Mouse (Mus musculus) liver, adult 2 months (tissue): ENCODE results near the gene Csdc2.

Experiments used
- CTCF ChIP-seq: fragments of 200-500 bp; IDR thresholded peaks from 2 replicates; pipeline ENCODE4 v1.5.1; 2011; ENCODE audit warnings: low read depth, low read length, control low read depth
- POLR2A ChIP-seq: fragments of 200-500 bp; IDR thresholded peaks from 2 replicates; pipeline ENCODE4 v1.6.1; 2011; ENCODE audit warnings: low read length, control low read depth; ENCODE audit not compliant: insufficient read depth; ENCODE audit errors: extremely low read depth

DNA sequence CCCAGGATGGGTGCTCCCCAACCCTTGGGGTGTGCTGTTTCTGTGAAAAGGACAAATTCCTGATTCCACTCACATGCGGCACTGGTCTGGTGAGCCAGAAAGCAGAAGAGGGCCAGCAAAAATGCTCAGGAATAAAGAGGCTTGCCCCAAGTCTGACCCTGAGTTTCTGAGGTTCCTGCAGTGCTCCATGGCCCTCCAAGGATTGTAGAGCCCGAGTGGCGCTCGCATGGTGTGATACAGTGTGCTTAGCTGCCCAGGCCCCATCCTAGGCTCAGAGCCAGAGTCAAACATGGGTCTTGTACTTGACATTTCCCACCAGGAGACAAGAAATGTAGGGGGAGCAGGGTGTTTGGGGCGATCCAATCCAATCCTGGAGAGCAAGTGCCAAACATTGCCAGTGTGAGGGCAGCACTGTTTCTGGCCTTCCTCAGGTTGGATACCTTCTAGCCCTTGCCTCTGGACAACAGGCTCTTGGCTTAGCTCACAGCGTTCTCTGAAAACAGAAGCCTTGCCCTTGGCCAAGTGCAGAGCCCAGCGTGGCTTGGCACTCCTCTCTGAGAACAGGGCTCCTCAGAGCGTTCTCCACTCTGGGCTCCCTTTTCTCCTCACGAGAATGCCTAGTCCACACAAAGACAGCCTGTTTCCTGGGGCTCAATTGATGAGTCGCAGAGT, 15.9 kb upstream of the Csdc2 start:
- TF ChIP-seq CTCF (no peak), POLR2A (no peak)
